Mouse (Mus musculus) limb, embryonic 14.5 days (tissue): Measurements from ENCODE around the gene Gde1. TPM values are rescaled to one million over a fixed set of nuclear protein-coding genes. Genes with fewer than 3 reads are reported as not detected.

Source experiments
- ATAC-seq: fragments of 200-750 bp; cut with Nextera tagmentation; 2 replicates; pipeline ENCODE4 v1.8.0; 2017; ENCODE audit warnings: low read depth, moderate number of reproducible peaks, moderate TSS enrichment; ENCODE audit not compliant: low FRiP score
- DNase-seq: peaks from one replicate; pipeline ENCODE4 v3.0.0-alpha.2; 2015; ENCODE audit warnings: low spot score
- H3K27ac ChIP-seq: fragments of 300-500 bp; sonication (generic); replicated peaks from 2 replicates; pipeline ENCODE4 v1.5.1; 2014; ENCODE audit warnings: low read depth, mild to moderate bottlenecking, low read length, moderate library complexity, mixed read lengths
- H3K27me3 ChIP-seq: fragments of 300-500 bp; sonication (generic); 2 replicates; pipeline ENCODE4 v1.6.1; 2014; ENCODE audit warnings: low read length, mixed read lengths; ENCODE audit not compliant: control insufficient read depth, insufficient read depth
- H3K36me3 ChIP-seq: fragments of 300-500 bp; sonication (generic); 2 replicates; pipeline ENCODE4 v1.6.1; 2014; ENCODE audit warnings: mild to moderate bottlenecking, low read length, moderate library complexity, mixed read lengths; ENCODE audit not compliant: control insufficient read depth, insufficient read depth
- H3K4me1 ChIP-seq: fragments of 300-500 bp; sonication (generic); 2 replicates; pipeline ENCODE4 v1.6.1; 2014; ENCODE audit warnings: antibody characterized with exemption, low read length, mixed read lengths; ENCODE audit not compliant: control insufficient read depth, insufficient read depth
- H3K4me2 ChIP-seq: fragments of 300-500 bp; sonication (generic); replicated peaks from 2 replicates; pipeline ENCODE4 v1.6.1; 2014; ENCODE audit warnings: low read depth, mild to moderate bottlenecking, low read length, moderate library complexity; ENCODE audit not compliant: severe bottlenecking
- H3K4me3 ChIP-seq: fragments of 300-500 bp; sonication (generic); replicated peaks from 2 replicates; pipeline ENCODE4 v1.5.1; 2014; ENCODE audit warnings: low read length
- H3K9ac ChIP-seq: fragments of 300-500 bp; sonication (generic); 2 replicates; pipeline ENCODE4 v1.6.1; 2014; ENCODE audit warnings: mild to moderate bottlenecking, low read depth, low read length, moderate library complexity; ENCODE audit not compliant: severe bottlenecking
- H3K9me3 ChIP-seq: fragments of 300-500 bp; sonication (generic); 2 replicates; pipeline ENCODE4 v1.6.1; 2016; ENCODE audit warnings: low read length; ENCODE audit not compliant: control insufficient read depth
- POLR2A ChIP-seq: fragments of 200-500 bp; IDR thresholded peaks from 2 replicates; pipeline ENCODE4 v1.8.0; 2012; ENCODE audit warnings: inconsistent platforms, mild to moderate bottlenecking, moderate library complexity, borderline replicate concordance; ENCODE audit not compliant: insufficient read depth, insufficient read length; ENCODE audit errors: extremely low read depth
- WGBS: fragments of 180-500 bp; shearing (Covaris S2); extraction: QIAGEN DNeasy Blood & Tissue Kit; methylation state at CpG from one replicate; pipeline ENCODE4 v1.1.7; 2014; 5-methylcytosine and 5-hydroxymethylcytosine counted together
- polyA plus RNA-seq, 2 experiments: library from polyadenylated mRNA; depleted of rRNA in 1 of 2; stranded (reverse) in 1 of 2; unstranded in 1 of 2; fragments of >200 nt; fragmentation: Nextera tagmentation in 1 of 2; extraction: Ambion mirVana in 1 of 2; gene quantifications; 2 replicates each; pipeline versions ENCODE4 v1.2.1 to v1.2.3; 2012 to 2014

Gene Gde1
- polyA plus RNA-seq, 2 experiments, result 72.4 to 89.9 TPM

DNA sequence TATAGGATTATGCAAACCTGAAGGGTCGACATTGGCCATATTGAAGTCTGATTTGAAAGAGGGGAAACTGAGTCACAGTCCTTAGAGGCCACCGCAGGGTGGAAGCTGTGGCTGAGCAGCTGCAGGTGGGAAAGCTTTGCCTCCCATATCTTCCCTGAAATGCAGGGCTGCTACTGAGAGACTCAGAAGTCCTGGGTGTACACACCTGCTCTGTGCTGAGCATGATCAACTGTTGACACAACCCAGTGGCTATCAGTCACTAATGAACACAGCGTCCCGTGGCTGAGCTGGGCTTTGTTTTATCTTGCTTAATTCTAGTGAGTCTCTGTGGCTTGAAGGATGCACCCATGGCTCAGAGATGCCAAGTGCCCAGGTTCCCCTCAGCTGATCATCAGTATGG is 55.5 kb downstream of the Gde1 start:
- no peaks in the 10 kb centered on the region for H3K4me1 ChIP-seq
- H3K27me3 ChIP-seq, result no peaks in the 10 kb centered on the region
- H3K4me2 ChIP-seq, result no peak overlapping the region
- WGBS, result 79% methylated on average over 4 of the region's 4 CpGs
- no peak for TF ChIP-seq POLR2A
- no peak overlapping the region for H3K27ac ChIP-seq
- H3K9ac ChIP-seq, result no peak overlapping the region
- H3K4me3 ChIP-seq, result no peak overlapping the region
- H3K36me3 ChIP-seq, result no peaks in the 10 kb centered on the region
- ATAC-seq (no peak), DNase-seq (no peak)
- no peaks in the 10 kb centered on the region for H3K9me3 ChIP-seq

GRCm38 (mm10) chr7:118649328-118649727 is 56.2 kb downstream of the Gde1 start:
- DNase-seq (no peak), ATAC-seq (no peak)
- no peaks in the 10 kb centered on the region for H3K9me3 ChIP-seq
- no peaks in the 10 kb centered on the region for H3K4me1 ChIP-seq
- no peaks in the 10 kb centered on the region for H3K36me3 ChIP-seq
- TF ChIP-seq POLR2A, result no peak
- no peak overlapping the region for H3K4me3 ChIP-seq
- no peak overlapping the region for H3K27ac ChIP-seq
- H3K27me3 ChIP-seq, result no peaks in the 10 kb centered on the region
- no peak overlapping the region for H3K4me2 ChIP-seq
- H3K9ac ChIP-seq, result no peak overlapping the region
- WGBS, result 74% methylated on average over 7 of the region's 7 CpGs

DNA sequence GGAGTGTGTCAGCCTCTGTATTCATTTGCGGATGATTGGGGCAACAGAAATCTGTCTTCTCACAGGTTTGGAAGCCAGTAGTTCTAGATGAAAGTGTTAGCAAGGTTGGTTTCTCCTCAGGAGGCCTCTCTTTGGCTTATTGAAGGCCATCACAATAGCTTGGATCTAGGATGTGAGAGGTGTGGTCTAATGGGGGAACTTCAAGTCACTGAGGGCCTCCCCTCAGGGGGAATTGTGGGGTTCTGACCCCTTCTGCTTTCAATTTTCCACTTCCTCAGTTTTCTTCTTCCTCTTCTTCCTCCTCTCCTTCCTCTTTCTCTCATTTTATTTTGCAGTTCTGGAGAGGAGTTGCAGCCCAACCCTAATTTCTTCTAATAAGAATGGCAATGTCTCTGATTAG is 59.3 kb downstream of the Gde1 start:
- Histone ChIP-seq H3K4me2 (no peak overlapping the region), H3K36me3 (no peaks in the 10 kb centered on the region), H3K9me3 (no peaks in the 10 kb centered on the region), H3K27ac (no peak overlapping the region), H3K4me3 (no peak overlapping the region), H3K27me3 (no peaks in the 10 kb centered on the region), H3K4me1 (no peaks in the 10 kb centered on the region), H3K9ac (no peak overlapping the region)
- TF ChIP-seq POLR2A, result no peak
- ATAC-seq (no peak), DNase-seq (no peak)
- 50% methylated on average over 1 of the region's 1 CpGs for WGBS

Other genes starting within 250 kb of the Gde1 start
- 18.1 and 20.7 TPM in 2 replicates for gene Itpripl2, start 213.8 kb downstream of the Gde1 start, polyA plus RNA-seq (2012; rRNA removed)
- 5.5 and 5.7 TPM in 2 replicates for gene Itpripl2, start 213.8 kb downstream of the Gde1 start, polyA plus RNA-seq (2014; fragmentation: Nextera tagmentation; extraction: Ambion mirVana)
- 53.0 and 60.3 TPM in 2 replicates for gene Coq7, start 172.4 kb downstream of the Gde1 start, polyA plus RNA-seq (2012; rRNA removed)
- gene Coq7, start 172.4 kb downstream of the Gde1 start, polyA plus RNA-seq (2014; fragmentation: Nextera tagmentation; extraction: Ambion mirVana), result 90.5 and 97.4 TPM in 2 replicates
- gene Tmc7, start 121.0 kb downstream of the Gde1 start, polyA plus RNA-seq (2012; rRNA removed), result 4.0 and 4.6 TPM in 2 replicates
- 4.4 and 4.5 TPM in 2 replicates for gene Tmc7, start 121.0 kb downstream of the Gde1 start, polyA plus RNA-seq (2014; fragmentation: Nextera tagmentation; extraction: Ambion mirVana)
- 0.29 and 0.32 TPM in 2 replicates for gene Tmc5, start 108.5 kb downstream of the Gde1 start, polyA plus RNA-seq (2012; rRNA removed)
- gene Tmc5, start 108.5 kb downstream of the Gde1 start, polyA plus RNA-seq (2014; fragmentation: Nextera tagmentation; extraction: Ambion mirVana), result 0.15 and 0.37 TPM in 2 replicates
- gene Ccp110, start 6.8 kb upstream of the Gde1 start, polyA plus RNA-seq (2012; rRNA removed), result 39.0 and 42.6 TPM in 2 replicates
- 8.8 and 10.8 TPM in 2 replicates for gene Ccp110, start 6.8 kb upstream of the Gde1 start, polyA plus RNA-seq (2014; fragmentation: Nextera tagmentation; extraction: Ambion mirVana)
- gene Vps35l, start 34.4 kb upstream of the Gde1 start, polyA plus RNA-seq (2012; rRNA removed), result 48.8 and 59.8 TPM in 2 replicates
- gene Vps35l, start 34.4 kb upstream of the Gde1 start, polyA plus RNA-seq (2014; fragmentation: Nextera tagmentation; extraction: Ambion mirVana), result 65.8 and 67.1 TPM in 2 replicates
- 2.5 and 2.6 TPM in 2 replicates for gene Iqck, start 150.0 kb upstream of the Gde1 start, polyA plus RNA-seq (2012; rRNA removed)
- 2.6 and 2.8 TPM in 2 replicates for gene Iqck, start 150.0 kb upstream of the Gde1 start, polyA plus RNA-seq (2014; fragmentation: Nextera tagmentation; extraction: Ambion mirVana)
- 34.1 and 34.2 TPM in 2 replicates for gene Knop1, start 150.5 kb upstream of the Gde1 start, polyA plus RNA-seq (2012; rRNA removed)
- 84.6 and 108 TPM in 2 replicates for gene Knop1, start 150.5 kb upstream of the Gde1 start, polyA plus RNA-seq (2014; fragmentation: Nextera tagmentation; extraction: Ambion mirVana)